Mouse (Mus musculus) MEL (cell line): ENCODE measurements around the gene Hdac7. TPM values are rescaled to one million over a fixed set of nuclear protein-coding genes. Genes with fewer than 3 reads are reported as not detected.

Experiments used
- DNase-seq: peaks from one replicate; pipeline ENCODE4 v3.0.0; 2011; ENCODE audit warnings: low read depth, low spot score
- H3K27ac ChIP-seq: 2 replicates; pipeline ENCODE4 v1.5.1; 2012; ENCODE audit warnings: low read depth, mild to moderate bottlenecking, control low read depth, low read length, moderate library complexity; ENCODE audit not compliant: control insufficient read depth
- H3K27me3 ChIP-seq, 2 experiments: fragments of 150-350 bp in 1 of 2; sonication (generic) in 1 of 2; 2 replicates each; pipeline ENCODE4 v1.6.1; 2012; ENCODE audit warnings: low read length in 2 of 2, mild to moderate bottlenecking in 2 of 2, improper control_type of control experiment in 1 of 2, moderate library complexity in 1 of 2; ENCODE audit not compliant: insufficient read depth in 2 of 2, control insufficient read depth in 1 of 2
- H3K36me3 ChIP-seq, 2 experiments: 2 replicates each; pipeline ENCODE4 v1.6.1; 2012 to 2014; ENCODE audit warnings: low read length in 2 of 2, improper control_type of control experiment in 1 of 2, inconsistent platforms in 1 of 2, mild to moderate bottlenecking in 1 of 2; ENCODE audit not compliant: insufficient read depth in 2 of 2, control insufficient read depth in 1 of 2
- H3K4me1 ChIP-seq, 2 experiments: fragments of 150-350 bp in 1 of 2; sonication (generic) in 1 of 2; 2 replicates each; pipeline ENCODE4 v1.6.1; 2012; ENCODE audit warnings: low read length in 2 of 2, improper control_type of control experiment in 1 of 2, mild to moderate bottlenecking in 1 of 2; ENCODE audit not compliant: insufficient read depth in 2 of 2, control insufficient read depth in 1 of 2
- H3K4me3 ChIP-seq, 2 experiments: fragments of 150-350 bp in 1 of 2; sonication (generic) in 1 of 2; 2 replicates each; pipeline ENCODE4 v1.5.1; 2012; ENCODE audit warnings: low read depth in 2 of 2, low read length in 2 of 2, mild to moderate bottlenecking in 2 of 2, moderate library complexity in 2 of 2, control low read depth in 1 of 2, improper control_type of control experiment in 1 of 2; ENCODE audit not compliant: control insufficient read depth in 1 of 2, insufficient read depth in 1 of 2
- H3K79me2 ChIP-seq: 2 replicates; pipeline ENCODE4 v1.6.1; 2012; ENCODE audit warnings: mild to moderate bottlenecking, low read length, moderate library complexity; ENCODE audit not compliant: control insufficient read depth, poor library complexity, insufficient read depth
- H3K9ac ChIP-seq: 2 replicates; pipeline ENCODE4 v1.6.1; 2012; ENCODE audit warnings: low read depth, mild to moderate bottlenecking, control low read depth, low read length, moderate library complexity; ENCODE audit not compliant: control insufficient read depth, poor library complexity, severe bottlenecking
- H3K9me3 ChIP-seq: fragments of 150-350 bp; sonication (generic); replicated peaks from 2 replicates; pipeline ENCODE4 v1.6.1; 2012; ENCODE audit warnings: mild to moderate bottlenecking, low read length, improper control_type of control experiment, moderate library complexity; ENCODE audit not compliant: insufficient read depth
- CHD2 ChIP-seq: IDR thresholded peaks from 2 replicates; pipeline ENCODE4 v1.6.1; 2011; ENCODE audit warnings: low read length, improper control_type of control experiment
- CTCF ChIP-seq, 3 experiments: IDR thresholded peaks in 2 of 3; conservative IDR thresholded peaks in 1 of 3; 2 replicates each; pipeline ENCODE4 v1.5.1; 2011 to 2012; ENCODE audit warnings: low read length in 3 of 3, low read depth in 2 of 3, mild to moderate bottlenecking in 2 of 3, improper control_type of control experiment in 1 of 3, inconsistent platforms in 1 of 3, mixed read lengths in 1 of 3, moderate library complexity in 1 of 3; ENCODE audit not compliant: control insufficient read depth in 1 of 3, insufficient read depth in 1 of 3, poor library complexity in 1 of 3, severe bottlenecking in 1 of 3
- ELF1 ChIP-seq: IDR thresholded peaks from 2 replicates; pipeline ENCODE4 v1.6.1; 2014; ENCODE audit warnings: low read depth, mild to moderate bottlenecking, inconsistent platforms, low read length, improper control_type of control experiment, moderate library complexity
- EP300 ChIP-seq, 2 experiments: IDR thresholded peaks; 2 replicates each; pipeline ENCODE4 v1.6.1; 2011; ENCODE audit warnings: improper control_type of control experiment in 2 of 2, low read length in 2 of 2, low read depth in 1 of 2, mild to moderate bottlenecking in 1 of 2
- ETS1 ChIP-seq: IDR thresholded peaks from 2 replicates; pipeline ENCODE4 v1.6.1; 2012; ENCODE audit warnings: low read depth, mild to moderate bottlenecking, inconsistent platforms, low read length, improper control_type of control experiment, moderate library complexity
- GABPA ChIP-seq: IDR thresholded peaks from 2 replicates; pipeline ENCODE4 v1.6.1; 2012; ENCODE audit warnings: low read depth, mild to moderate bottlenecking, inconsistent platforms, low read length, improper control_type of control experiment, moderate library complexity
- GATA1 ChIP-seq: IDR thresholded peaks from 2 replicates; pipeline ENCODE4 v1.6.1; 2011; ENCODE audit warnings: low read depth, low read length, improper control_type of control experiment
- HCFC1 ChIP-seq: IDR thresholded peaks from 2 replicates; pipeline ENCODE4 v1.6.1; 2012; ENCODE audit warnings: low read depth, mild to moderate bottlenecking, inconsistent platforms, low read length, improper control_type of control experiment, moderate library complexity
- JUND ChIP-seq: IDR thresholded peaks from 2 replicates; pipeline ENCODE4 v1.6.1; 2011; ENCODE audit warnings: low read depth, mild to moderate bottlenecking, improper control_type of control experiment, low read length
- KAT2A ChIP-seq: conservative IDR thresholded peaks from 2 replicates; pipeline ENCODE4 v1.6.1; 2012; ENCODE audit warnings: low read depth, low read length, improper control_type of control experiment, inconsistent platforms
- MAFK ChIP-seq: IDR thresholded peaks from 2 replicates; pipeline ENCODE4 v1.6.1; 2011; ENCODE audit warnings: low read depth, mild to moderate bottlenecking, low read length, improper control_type of control experiment, borderline replicate concordance
- MAX ChIP-seq: IDR thresholded peaks from 2 replicates; pipeline ENCODE4 v1.6.1; 2011; ENCODE audit warnings: low read length, improper control_type of control experiment
- MAZ ChIP-seq: IDR thresholded peaks from 2 replicates; pipeline ENCODE4 v1.6.1; 2012; ENCODE audit warnings: low read depth, mild to moderate bottlenecking, inconsistent platforms, low read length, improper control_type of control experiment
- MEF2A ChIP-seq: IDR thresholded peaks from 2 replicates; pipeline ENCODE4 v1.6.1; 2014; ENCODE audit warnings: low read depth, mild to moderate bottlenecking, inconsistent platforms, low read length, improper control_type of control experiment; ENCODE audit not compliant: poor library complexity, insufficient replicate concordance, severe bottlenecking; ENCODE audit errors: extremely low read depth
- MYB ChIP-seq: IDR thresholded peaks from 2 replicates; pipeline ENCODE4 v1.6.1; 2011; ENCODE audit warnings: mild to moderate bottlenecking, low read depth, low read length, improper control_type of control experiment
- NELFE ChIP-seq: IDR thresholded peaks from 2 replicates; pipeline ENCODE4 v1.6.1; 2011; ENCODE audit warnings: low read depth, low read length, improper control_type of control experiment
- POLR2AphosphoS2 ChIP-seq: IDR thresholded peaks from 2 replicates; pipeline ENCODE4 v1.6.1; 2011; ENCODE audit warnings: low read length, improper control_type of control experiment
- POLR2AphosphoS5 ChIP-seq: IDR thresholded peaks from 2 replicates; pipeline ENCODE4 v1.6.1; 2012; ENCODE audit warnings: low read depth, borderline replicate concordance, mild to moderate bottlenecking, inconsistent platforms, low read length, moderate library complexity, mixed read lengths
- RCOR1 ChIP-seq: IDR thresholded peaks from 2 replicates; pipeline ENCODE4 v1.6.1; 2012; ENCODE audit warnings: low read depth, mild to moderate bottlenecking, inconsistent platforms, low read length, improper control_type of control experiment
- SIN3A ChIP-seq: IDR thresholded peaks from 2 replicates; pipeline ENCODE4 v1.6.1; 2012; ENCODE audit warnings: low read length, improper control_type of control experiment, inconsistent platforms
- SMC3 ChIP-seq: IDR thresholded peaks from 2 replicates; pipeline ENCODE4 v1.6.1; 2011; ENCODE audit warnings: low read depth, low read length, improper control_type of control experiment
- TAL1 ChIP-seq: IDR thresholded peaks from 2 replicates; pipeline ENCODE4 v1.6.1; 2012; ENCODE audit warnings: mild to moderate bottlenecking, inconsistent platforms, low read length, moderate library complexity, mixed read lengths
- TBP ChIP-seq: IDR thresholded peaks from 2 replicates; pipeline ENCODE4 v1.8.0; 2011; ENCODE audit warnings: low read depth, low read length, improper control_type of control experiment
- UBTF ChIP-seq: IDR thresholded peaks from 2 replicates; pipeline ENCODE4 v1.6.1; 2012; ENCODE audit warnings: low read depth, mild to moderate bottlenecking, inconsistent platforms, low read length, improper control_type of control experiment, moderate library complexity, borderline replicate concordance; ENCODE audit not compliant: insufficient read depth
- USF2 ChIP-seq, 2 experiments: IDR thresholded peaks; 2 replicates each; pipeline ENCODE4 v1.6.1; 2011 to 2012; ENCODE audit warnings: improper control_type of control experiment in 2 of 2, low read length in 2 of 2, borderline replicate concordance in 1 of 2, inconsistent platforms in 1 of 2, low read depth in 1 of 2, mild to moderate bottlenecking in 1 of 2; ENCODE audit not compliant: insufficient read depth in 1 of 2
- ZC3H11A ChIP-seq: IDR thresholded peaks from 2 replicates; pipeline ENCODE4 v1.6.1; 2012; ENCODE audit warnings: low read depth, mild to moderate bottlenecking, inconsistent platforms, low read length, improper control_type of control experiment
- ZKSCAN1 ChIP-seq: IDR thresholded peaks from 2 replicates; pipeline ENCODE4 v1.6.1; 2012; ENCODE audit warnings: low read depth, mild to moderate bottlenecking, inconsistent platforms, low read length, improper control_type of control experiment, moderate library complexity
- ZMIZ1 ChIP-seq: IDR thresholded peaks from 2 replicates; pipeline ENCODE4 v1.6.1; 2012; ENCODE audit warnings: low read depth, mild to moderate bottlenecking, inconsistent platforms, low read length, improper control_type of control experiment, moderate library complexity
- polyA plus RNA-seq, 2 experiments: library from polyadenylated mRNA; stranded (reverse) in 1 of 2; unstranded in 1 of 2; fragments of >175 nt in 1 of 2; fragments of >200 nt in 1 of 2; gene quantifications; 2 replicates each; pipeline versions ENCODE4 v1.2.1 to v1.2.4; 2012; ENCODE audit warnings: low replicate concordance in 2 of 2, low read depth in 1 of 2; ENCODE audit not compliant: insufficient read length in 2 of 2, insufficient read depth in 1 of 2, missing spikeins in 1 of 2
- total RNA-seq: library from RNA; depleted of rRNA; stranded (reverse); fragments of 300-350 nt; gene quantifications from 2 replicates; pipeline ENCODE4 v1.2.3, GENCODE M21; 2012

Gene Hdac7
- total and polyA plus RNA-seq, 3 experiments, result 100 to 389 TPM; not detected in 1

- Histone ChIP-seq H3K4me3 (no peak overlapping the region), H3K4me1 (no peaks in the 10 kb centered on the region), H3K27ac (no peak overlapping the region), H3K79me2 (no peaks in the 10 kb centered on the region), H3K36me3 (no peaks in the 10 kb centered on the region), H3K9ac (no peak overlapping the region), H3K9me3 (no peaks in the 10 kb centered on the region), H3K27me3 (peaks cover 27 to 29% of the 10 kb centered on the region in 2 experiments)
- TF ChIP-seq POLR2AphosphoS2, result no peak
- no peak for TF ChIP-seq SMC3
- TF ChIP-seq KAT2A, result no peak
- TF ChIP-seq MYB, result no peak
- no peak for TF ChIP-seq ZMIZ1
- no peak for TF ChIP-seq TAL1
- TF ChIP-seq MAZ, result no peak
- no peak for TF ChIP-seq RCOR1
- no peak for TF ChIP-seq POLR2AphosphoS5
- no peak for TF ChIP-seq ETS1
- TF ChIP-seq GATA1, result no peak
- no peak for TF ChIP-seq HCFC1
- TF ChIP-seq EP300 (IDR thresholded peaks at IDR 0.05; ENCODE audit: low read depth in 1 of 2, low read length in 2 of 2), result no peak
- TF ChIP-seq MAX, result no peak
- no peak for TF ChIP-seq USF2 (IDR thresholded peaks at IDR 0.05; ENCODE audit: borderline replicate concordance in 1 of 2, insufficient read depth in 1 of 2, low read depth in 1 of 2, low read length in 2 of 2)
- no peak for DNase-seq
Observed at GRCm38 (mm10) chr15:97760006-97760405, 84.3 kb downstream of the Hdac7 start.

- H3K27me3 ChIP-seq, result peaks cover 2 to 7% of the 10 kb centered on the region in 2 experiments; a peak in 3 of 4 replicates
- H3K27ac ChIP-seq, result no peak overlapping the region
- H3K36me3 ChIP-seq, result peaks cover 0 to 4% of the 10 kb centered on the region in 2 experiments; a peak in 2 of 4 replicates
- H3K9ac ChIP-seq, result no peak overlapping the region
- H3K4me3 ChIP-seq, result no peak overlapping the region
- no peaks in the 10 kb centered on the region for H3K79me2 ChIP-seq
- H3K9me3 ChIP-seq, result no peaks in the 10 kb centered on the region
- DNase-seq, result no peak
- H3K4me1 ChIP-seq, result peaks cover 0 to 7% of the 10 kb centered on the region in 2 experiments; a peak in 3 of 4 replicates
- TF ChIP-seq GABPA (no peak), RCOR1 (no peak), EP300 (IDR thresholded peaks at IDR 0.05; ENCODE audit: low read depth in 1 of 2, low read length in 2 of 2) (no peak), TBP (no peak), ZKSCAN1 (no peak), JUND (no peak), ZC3H11A (no peak), POLR2AphosphoS2 (no peak), CHD2 (no peak), KAT2A (no peak), NELFE (no peak), MAFK (no peak), UBTF (no peak), POLR2AphosphoS5 (no peak), MAZ (no peak), ELF1 (no peak), CTCF (IDR thresholded peaks at IDR 0.05 in 2 of 3, conservative IDR thresholded peaks at IDR 0.05 in 1 of 3; ENCODE audit: control insufficient read depth in 1 of 3, insufficient read depth in 1 of 3, low read depth in 2 of 3, low read length in 3 of 3, poor library complexity in 1 of 3, severe bottlenecking in 1 of 3) (no peak), SIN3A (no peak), ZMIZ1 (no peak), MEF2A (no peak)
Observed at GRCm38 (mm10) chr15:97755361-97755760, 88.9 kb downstream of the Hdac7 start.
